Mouse (Mus musculus): ENCODE data around the gene Atxn1.

DNA sequence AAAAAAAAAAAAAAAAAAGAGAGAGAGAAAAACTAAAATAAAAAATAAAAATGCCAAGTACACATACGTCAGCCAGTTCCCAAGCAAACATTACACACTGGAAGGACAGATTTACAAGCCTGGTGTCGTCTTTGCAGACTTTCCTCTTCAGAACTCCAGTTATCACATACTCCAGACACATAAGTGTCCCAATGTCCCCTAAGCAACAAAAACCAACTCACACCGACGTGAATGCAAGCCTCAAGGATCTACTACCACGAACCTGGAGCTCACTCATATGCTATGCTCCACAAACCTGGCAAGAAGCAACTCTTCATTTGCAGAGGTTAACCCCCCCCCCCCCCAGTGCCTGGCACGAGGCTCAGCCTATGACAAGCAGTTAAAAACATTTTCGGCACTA, 136.8 kb downstream of the Atxn1 start:
- no peak for TF ChIP-seq CTCF (IDR thresholded peaks at IDR 0.05; ENCODE audit: low read depth, low read length)
- no peak for TF ChIP-seq POLR2A (IDR thresholded peaks at IDR 0.05; ENCODE audit: borderline replicate concordance, low read depth, low read length)
